Mouse (Mus musculus): ENCODE data around the gene Vmn2r2. TPM values are rescaled to one million over a fixed set of nuclear protein-coding genes. Genes with fewer than 3 reads are reported as not detected.

Vmn2r2 gene
- total RNA-seq (2023) = not detected in 2 replicates

DNA sequence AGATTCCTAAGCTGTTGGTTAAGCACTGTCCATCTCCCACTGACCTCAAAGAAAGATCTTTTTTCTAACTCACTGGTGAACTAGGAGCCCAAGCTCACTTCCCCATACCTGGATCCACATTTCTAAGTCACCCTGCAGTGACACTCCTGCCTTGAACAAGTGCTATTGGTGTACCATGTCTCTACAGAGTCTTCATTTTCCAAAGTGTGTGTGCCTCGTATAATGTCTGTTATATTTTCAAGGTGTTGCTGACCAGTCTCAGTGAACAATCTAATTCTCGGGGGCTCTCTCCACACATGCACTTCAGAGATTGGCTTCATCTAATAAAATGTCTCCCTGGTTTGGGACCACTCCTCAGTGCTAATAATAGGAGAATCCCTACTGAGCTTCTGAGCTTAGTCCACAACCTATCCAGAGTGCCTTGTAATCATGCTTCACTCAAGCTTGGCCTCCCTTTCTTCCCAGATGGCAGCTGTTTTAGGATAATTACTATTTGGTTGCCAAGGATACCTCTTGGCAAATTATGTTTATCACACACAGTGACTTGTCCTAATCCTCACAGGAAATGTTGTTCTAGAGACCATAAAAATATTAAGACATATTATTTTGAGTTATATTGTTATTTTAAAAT lies at the start of gene Vmn2r2:
Gene Vmn2r2, minus strand, starts transcription at position 51 of the 631 bp plus-strand sequence.

GRCm38 (mm10) chr3:64081247-64081646 lies 60.5 kb downstream of the Vmn2r2 start, which contains the start of gene Vmn2r1:
Gene Vmn2r1, plus strand, starts transcription at chr3:64081547.

Other genes with a start within 250 kb of the Vmn2r2 start
- not detected in 2 replicates for gene Plch1, start 242.5 kb downstream of the Vmn2r2 start, total RNA-seq (2023)
- gene E130311K13Rik, start 212.5 kb downstream of the Vmn2r2 start, total RNA-seq (2023) = 0.38 and 1.6 TPM in 2 replicates
- 10.6 and 12.0 TPM in 2 replicates for gene Slc33a1, start 177.2 kb downstream of the Vmn2r2 start, total RNA-seq (2023)
- 7.6 and 11.6 TPM in 2 replicates for gene Gmps, start 165.8 kb downstream of the Vmn2r2 start, total RNA-seq (2023)
- gene Vmn2r1, start 60.4 kb downstream of the Vmn2r2 start, total RNA-seq (2023) = not detected in 2 replicates
- not detected in 2 replicates for gene Vmn2r3, start 147.8 kb upstream of the Vmn2r2 start, total RNA-seq (2023)